Mouse (Mus musculus) intestine, embryonic 15.5 days (tissue): ENCODE data around the gene Gm10644. TPM values are rescaled to one million over a fixed set of nuclear protein-coding genes. Genes with fewer than 3 reads are reported as not detected.
A peak's percentile ranks its signal among the peaks of the same experiment; 100 is the strongest.

Experiments
- ATAC-seq: fragments of 200-750 bp; cut with Nextera tagmentation; 2 replicates; pipeline ENCODE4 v1.8.0; 2017; ENCODE audit warnings: moderate TSS enrichment, moderate library complexity
- H3K27ac ChIP-seq: fragments of 300-500 bp; sonication (generic); 2 replicates; pipeline ENCODE4 v1.5.1; 2015; ENCODE audit warnings: mild to moderate bottlenecking, inconsistent platforms
- H3K27me3 ChIP-seq: fragments of 300-500 bp; sonication (generic); replicated peaks from 2 replicates; pipeline ENCODE4 v1.6.1; 2015; ENCODE audit warnings: inconsistent platforms
- H3K36me3 ChIP-seq: fragments of 300-500 bp; sonication (generic); 2 replicates; pipeline ENCODE4 v1.6.1; 2015; ENCODE audit warnings: inconsistent platforms
- H3K4me1 ChIP-seq: fragments of 300-500 bp; sonication (generic); replicated peaks from 2 replicates; pipeline ENCODE4 v1.6.1; 2015; ENCODE audit warnings: inconsistent platforms
- H3K4me2 ChIP-seq: fragments of 300-500 bp; sonication (generic); replicated peaks from 2 replicates; pipeline ENCODE4 v1.6.1; 2015; ENCODE audit warnings: mild to moderate bottlenecking, inconsistent platforms
- H3K4me3 ChIP-seq: fragments of 300-500 bp; sonication (generic); replicated peaks from 2 replicates; pipeline ENCODE4 v1.5.1; 2015; ENCODE audit warnings: inconsistent platforms
- H3K9ac ChIP-seq: fragments of 300-500 bp; sonication (generic); 2 replicates; pipeline ENCODE4 v1.6.1; 2015; ENCODE audit warnings: inconsistent platforms
- H3K9me3 ChIP-seq: fragments of 300-500 bp; sonication (generic); 2 replicates; pipeline ENCODE4 v1.6.1; 2016; ENCODE audit warnings: inconsistent platforms
- WGBS: fragments of 180-500 bp; shearing (Covaris S2); methylation state at CpG from one replicate; pipeline ENCODE4 v1.1.7; 2015; 5-methylcytosine and 5-hydroxymethylcytosine counted together
- polyA plus RNA-seq: library from polyadenylated mRNA; unstranded; fragments of >200 nt; fragmentation: Nextera tagmentation; extraction: Ambion mirVana; gene quantifications from 2 replicates; pipeline ENCODE4 v1.2.1, GENCODE M21; 2015

Gm10644 gene
- polyA plus RNA-seq, 1 experiment from 2014 or later = 0.44 TPM

DNA sequence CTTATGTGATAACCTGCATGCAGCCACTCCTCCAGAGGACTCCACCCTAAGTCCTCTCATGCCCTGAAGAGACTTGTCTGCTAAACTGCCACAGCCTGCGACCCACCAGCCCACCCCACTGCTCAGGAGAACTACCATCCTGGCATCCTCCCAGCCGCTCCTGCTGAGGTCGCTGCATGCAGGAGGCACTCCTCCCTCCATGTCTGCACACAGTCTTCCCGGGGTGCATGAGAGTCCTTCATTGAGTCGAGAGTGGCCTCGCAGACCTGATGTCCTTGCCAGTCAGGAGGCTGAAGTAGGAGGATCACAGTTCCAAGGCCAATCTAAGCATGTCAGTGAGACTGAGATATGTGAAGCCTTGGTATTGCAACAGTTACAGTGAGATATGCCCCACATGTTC is 37.4 kb downstream of the Gm10644 start:
- no peak for ATAC-seq
- H3K27me3 ChIP-seq = no peaks in the 10 kb centered on the region
- no peak overlapping the region for H3K4me3 ChIP-seq
- peaks cover 6% of the 10 kb centered on the region; the same call in 1 of the 2 replicates for H3K36me3 ChIP-seq
- H3K4me2 ChIP-seq = no peak overlapping the region
- H3K27ac ChIP-seq = no peak overlapping the region
- no peaks in the 10 kb centered on the region for H3K9me3 ChIP-seq
- WGBS = 79% methylated on average over 6 of the region's 6 CpGs
- H3K9ac ChIP-seq = no peak overlapping the region
- H3K4me1 ChIP-seq = peaks cover 8% of the 10 kb centered on the region

DNA sequence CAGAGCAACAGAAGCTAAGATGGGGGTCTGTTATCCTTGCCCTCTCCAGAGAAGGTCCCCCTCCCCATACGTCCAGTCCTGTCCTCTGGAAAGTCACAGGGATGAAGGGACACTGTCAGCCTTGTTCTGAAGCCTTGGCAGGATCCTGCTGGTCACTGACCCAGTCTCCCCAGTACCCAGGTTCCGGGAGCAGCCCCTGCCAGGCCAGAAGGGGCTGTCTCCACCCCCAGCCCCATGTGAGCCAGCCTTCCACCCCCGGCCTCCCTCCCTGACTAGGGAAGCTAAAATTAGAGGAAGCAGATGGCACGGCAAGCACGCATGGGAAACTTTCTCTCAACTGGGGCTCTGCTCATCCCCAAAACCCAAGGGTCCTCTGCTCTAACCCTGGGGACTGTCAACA is 39.0 kb downstream of the Gm10644 start:
- H3K27ac ChIP-seq = peak overlapping the region; percentile 9; the same call in 1 of the 2 replicates
- no peak for ATAC-seq
- H3K4me1 ChIP-seq = peaks cover 8% of the 10 kb centered on the region
- H3K4me3 ChIP-seq = no peak overlapping the region
- WGBS = 84% methylated on average over 5 of the region's 5 CpGs
- H3K36me3 ChIP-seq = peaks cover 3% of the 10 kb centered on the region; the same call in 1 of the 2 replicates
- H3K9me3 ChIP-seq = no peaks in the 10 kb centered on the region
- no peak overlapping the region for H3K4me2 ChIP-seq
- no peaks in the 10 kb centered on the region for H3K27me3 ChIP-seq
- no peak overlapping the region for H3K9ac ChIP-seq

DNA sequence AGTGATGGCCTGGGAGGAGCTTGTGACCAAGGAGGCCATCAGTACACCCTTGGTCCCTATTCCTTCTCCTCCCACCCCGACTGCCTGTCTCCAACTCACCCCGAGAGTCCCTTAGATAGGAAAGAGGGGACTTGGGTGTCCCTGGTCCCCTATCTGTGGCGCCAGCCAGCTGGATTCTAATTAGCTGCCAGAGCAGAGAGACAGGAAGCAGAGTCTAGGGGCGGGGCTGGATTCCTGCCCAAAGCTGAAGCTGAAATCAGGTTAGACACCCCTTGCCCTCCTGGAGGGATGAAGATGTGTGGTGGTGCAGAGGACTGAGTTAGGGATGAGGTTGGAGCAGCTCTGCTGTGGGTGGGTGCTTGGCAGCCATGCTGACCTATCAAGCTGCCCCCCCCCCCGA is 40.1 kb downstream of the Gm10644 start:
- Histone ChIP-seq H3K4me2 (no peak overlapping the region), H3K9ac (no peak overlapping the region), H3K36me3 (no peaks in the 10 kb centered on the region), H3K27me3 (no peaks in the 10 kb centered on the region), H3K4me1 (peaks cover 8% of the 10 kb centered on the region), H3K4me3 (no peak overlapping the region), H3K27ac (no peak overlapping the region), H3K9me3 (no peaks in the 10 kb centered on the region)
- peak; percentile 13; the same call in 1 of the 2 replicates for ATAC-seq
- 47% methylated on average over 5 of the region's 5 CpGs for WGBS

DNA sequence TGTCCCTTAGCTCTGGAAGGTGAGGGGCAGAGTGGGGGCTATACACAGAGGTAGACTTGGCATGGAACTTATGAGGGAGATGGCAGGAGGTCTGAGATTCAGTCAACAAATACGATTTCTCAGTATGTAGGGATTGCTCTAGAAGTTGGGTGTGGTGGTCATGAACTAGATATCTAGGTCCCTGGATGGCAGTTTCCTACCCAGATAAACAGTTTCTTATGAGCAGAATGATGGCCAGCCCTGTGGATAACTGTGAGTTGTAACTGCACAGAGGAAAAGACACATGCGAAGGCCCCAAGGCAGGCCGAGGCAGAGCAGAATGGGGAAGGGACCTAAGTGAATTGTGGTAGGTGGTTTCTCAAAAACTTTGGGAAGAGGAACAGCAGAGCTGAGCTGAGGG is 40.8 kb downstream of the Gm10644 start:
- Histone ChIP-seq H3K27ac (no peak overlapping the region), H3K4me3 (no peak overlapping the region), H3K4me1 (peaks cover 15% of the 10 kb centered on the region), H3K9me3 (no peaks in the 10 kb centered on the region), H3K27me3 (no peaks in the 10 kb centered on the region), H3K9ac (no peak overlapping the region), H3K4me2 (no peak overlapping the region), H3K36me3 (no peaks in the 10 kb centered on the region)
- WGBS = 90% methylated on average over 3 of the region's 3 CpGs
- no peak for ATAC-seq

DNA sequence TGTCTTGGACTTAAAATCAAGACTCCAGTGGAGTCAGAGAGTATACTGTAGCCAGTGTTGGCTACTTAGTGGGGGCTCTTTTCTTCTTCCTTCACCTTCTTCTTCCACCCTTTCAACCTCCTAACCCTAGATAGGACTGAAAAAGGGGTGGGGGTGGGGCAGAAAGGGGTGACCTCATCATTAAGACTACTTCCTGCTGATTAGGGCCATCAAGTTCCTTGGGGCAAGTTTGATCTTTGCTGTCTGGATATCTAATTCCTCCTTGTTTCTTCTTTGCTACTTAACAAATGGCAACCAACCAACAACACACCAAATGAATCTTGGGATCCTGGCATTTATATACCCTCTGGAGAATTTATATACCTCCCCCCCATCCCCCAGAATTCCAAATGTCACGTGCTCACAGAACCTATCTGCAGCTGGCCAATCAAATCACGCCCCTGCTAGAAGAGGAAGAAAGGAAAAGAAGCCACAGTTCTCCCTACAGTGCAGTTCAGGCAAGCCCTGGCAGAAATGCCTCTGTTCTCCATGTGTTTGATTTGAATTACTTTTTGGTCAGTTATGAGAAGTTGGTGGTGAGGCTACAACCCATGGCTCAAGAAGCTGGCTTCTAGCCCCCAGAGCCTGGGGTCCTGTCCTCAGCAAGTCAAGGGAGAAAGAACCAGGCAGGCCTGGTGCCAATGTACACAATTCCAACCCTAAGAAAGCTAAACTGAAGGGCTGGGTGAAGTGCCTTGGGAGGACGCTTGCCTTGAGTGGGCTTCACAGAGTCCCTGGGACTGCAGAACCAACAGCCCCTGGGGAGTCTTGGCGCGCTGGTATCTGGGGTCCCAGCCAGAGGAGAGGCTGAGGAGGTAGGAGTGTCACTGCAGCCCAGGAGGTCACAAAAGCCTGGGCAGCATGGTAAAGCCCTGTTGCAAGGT is 42.9 kb downstream of the Gm10644 start:
- no peak for ATAC-seq
- Histone ChIP-seq H3K9ac (no peak overlapping the region), H3K27me3 (no peaks in the 10 kb centered on the region), H3K9me3 (no peaks in the 10 kb centered on the region), H3K27ac (no peak overlapping the region), H3K36me3 (no peaks in the 10 kb centered on the region), H3K4me1 (peaks cover 26% of the 10 kb centered on the region), H3K4me3 (no peak overlapping the region), H3K4me2 (no peak overlapping the region)
- WGBS = 65% methylated on average over 5 of the region's 5 CpGs

DNA sequence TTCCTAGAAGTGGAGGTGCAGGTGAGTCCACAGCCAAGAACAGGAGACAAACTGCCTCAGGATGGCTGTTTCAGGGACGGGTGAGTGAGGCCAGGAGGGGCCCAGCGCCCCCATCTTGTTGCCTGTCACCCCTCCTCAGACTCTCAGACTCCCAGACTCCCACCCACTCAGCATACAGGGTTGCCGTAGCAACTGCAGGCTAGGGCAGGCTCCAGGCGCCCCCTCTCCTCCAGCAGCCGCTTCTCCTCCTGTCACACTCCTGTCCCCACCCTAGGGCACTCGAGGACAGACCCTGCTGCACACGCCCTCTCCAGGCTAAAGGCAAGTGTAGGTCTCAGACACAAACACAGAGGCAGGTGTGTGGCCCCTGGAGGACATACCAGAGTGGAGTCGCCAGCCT is 45.7 kb downstream of the Gm10644 start:
- H3K27ac ChIP-seq = no peak overlapping the region
- no peak overlapping the region for H3K4me2 ChIP-seq
- no peaks in the 10 kb centered on the region for H3K36me3 ChIP-seq
- no peaks in the 10 kb centered on the region for H3K9me3 ChIP-seq
- H3K4me1 ChIP-seq = peaks cover 21% of the 10 kb centered on the region
- no peaks in the 10 kb centered on the region for H3K27me3 ChIP-seq
- no peak overlapping the region for H3K4me3 ChIP-seq
- ATAC-seq = no peak
- H3K9ac ChIP-seq = no peak overlapping the region
- WGBS = 48% methylated on average over 8 of the region's 8 CpGs

DNA sequence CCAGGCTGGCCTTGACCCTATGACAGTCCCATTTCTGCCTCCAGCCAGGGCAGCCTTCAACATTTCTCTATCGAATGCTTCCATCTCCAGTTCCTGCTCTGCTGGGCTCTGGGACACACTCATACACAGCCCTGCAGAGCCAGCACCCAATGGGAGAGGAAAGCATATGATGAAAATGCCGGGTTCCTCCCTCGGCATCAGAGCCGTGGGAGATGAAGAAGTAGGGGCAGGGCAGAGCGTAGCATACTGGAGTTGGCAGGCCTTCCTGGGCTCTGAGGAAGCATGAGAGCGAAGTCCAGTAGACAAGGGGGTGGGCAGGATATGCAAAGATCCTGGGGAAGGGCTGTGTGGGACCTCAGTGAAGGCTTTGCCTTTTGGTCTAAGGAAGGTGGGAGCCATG is 46.4 kb downstream of the Gm10644 start:
- WGBS = 66% methylated on average over 6 of the region's 6 CpGs
- Histone ChIP-seq H3K4me3 (no peak overlapping the region), H3K4me2 (no peak overlapping the region), H3K4me1 (peaks cover 25% of the 10 kb centered on the region), H3K27me3 (no peaks in the 10 kb centered on the region), H3K36me3 (no peaks in the 10 kb centered on the region), H3K27ac (no peak overlapping the region), H3K9me3 (no peaks in the 10 kb centered on the region), H3K9ac (no peak overlapping the region)
- ATAC-seq = no peak

DNA sequence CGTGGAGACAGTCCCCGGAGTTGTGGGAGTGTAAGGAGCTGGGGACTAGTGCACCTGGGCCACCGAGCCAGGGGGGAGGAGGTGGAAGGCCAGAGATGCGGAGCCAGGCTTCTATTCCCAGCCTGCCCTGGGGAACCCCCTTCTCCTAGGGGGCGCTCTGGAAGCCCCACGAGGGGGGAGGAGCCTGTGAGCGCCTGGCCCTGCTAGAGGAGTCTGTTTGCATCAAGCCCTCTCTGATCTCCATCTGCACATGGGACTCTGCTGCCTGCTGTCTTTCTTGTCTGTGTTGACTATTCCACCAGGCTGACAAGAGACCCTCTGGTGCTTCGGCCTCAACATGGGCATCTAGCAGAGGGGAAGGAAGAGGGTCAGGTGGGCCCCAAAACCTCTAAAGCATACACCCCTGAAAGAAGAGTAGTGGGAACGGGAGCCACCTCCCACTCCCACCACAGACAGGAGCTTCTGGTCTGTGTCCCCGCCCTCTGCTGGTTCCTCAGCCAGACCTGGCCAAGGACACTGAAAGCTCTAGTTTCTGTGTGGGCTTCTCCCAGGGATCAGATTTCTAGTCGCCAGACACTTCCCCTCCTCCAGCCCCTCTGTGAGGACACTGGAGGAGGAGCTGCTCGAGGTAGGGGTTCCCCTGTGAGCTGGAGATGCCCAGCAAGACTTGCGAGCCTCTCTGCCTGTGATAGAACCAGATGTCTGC is 51.9 kb downstream of the Gm10644 start:
- Histone ChIP-seq H3K9me3 (no peaks in the 10 kb centered on the region), H3K4me2 (peak overlapping the region; percentile 91), H3K4me3 (no peak overlapping the region), H3K27me3 (no peaks in the 10 kb centered on the region), H3K4me1 (peaks cover 47% of the 10 kb centered on the region), H3K9ac (no peak overlapping the region), H3K27ac (peak overlapping the region; percentile 55), H3K36me3 (no peaks in the 10 kb centered on the region)
- 14% methylated on average over 13 of the region's 13 CpGs for WGBS
- no peak for ATAC-seq

DNA sequence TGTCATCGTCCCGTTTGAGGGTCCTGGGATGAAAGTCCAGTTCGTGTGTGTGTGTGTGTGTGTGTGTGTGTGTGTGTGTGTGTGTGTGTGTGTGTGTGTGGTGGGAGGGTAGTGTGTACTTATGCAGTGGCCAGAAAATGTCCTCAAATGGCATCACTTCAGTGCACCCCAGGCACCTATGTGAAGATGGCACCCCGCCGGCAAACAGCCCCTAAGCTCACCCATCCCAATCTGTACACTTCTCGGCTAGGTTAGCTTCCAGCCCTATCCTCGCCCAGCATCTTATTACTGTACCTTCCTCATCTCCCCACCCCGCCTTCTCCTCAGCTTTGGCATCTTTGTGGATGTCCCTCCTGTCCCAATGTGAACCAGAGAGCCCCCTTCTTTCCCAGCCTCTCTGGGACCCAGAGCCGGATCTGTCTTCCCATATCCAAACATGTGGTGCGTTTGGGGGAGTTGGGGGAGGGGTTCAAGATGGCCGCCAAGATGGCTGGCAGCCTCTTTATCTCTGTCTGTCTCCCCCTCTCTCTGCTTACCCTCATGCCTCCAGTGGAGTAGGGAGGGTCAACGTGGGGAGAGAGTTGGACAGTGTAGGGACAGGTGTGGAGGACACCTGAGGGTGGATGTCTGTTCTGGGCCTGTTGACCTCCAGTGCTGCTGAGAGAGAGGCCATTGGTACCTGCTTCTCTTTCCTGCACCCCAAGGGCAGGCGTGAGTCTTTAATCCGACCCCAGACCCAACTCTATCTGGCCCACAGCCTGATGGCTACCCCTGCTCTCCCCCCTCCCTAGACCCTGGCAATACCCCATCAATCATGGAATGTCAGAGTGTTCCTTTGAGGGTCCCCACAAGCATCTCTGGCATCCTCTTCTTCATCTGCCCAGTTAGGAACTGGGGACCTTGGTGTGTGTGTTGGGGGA is 53.2 kb downstream of the Gm10644 start:
- H3K4me1 ChIP-seq = peaks cover 47% of the 10 kb centered on the region
- H3K9me3 ChIP-seq = no peaks in the 10 kb centered on the region
- 15% methylated on average over 14 of the region's 14 CpGs for WGBS
- H3K4me3 ChIP-seq = peak overlapping the region; percentile 87
- 0 out of 2 replicates have a peak, but pooled peaks cover 3% of the 10 kb centered on the region for H3K27me3 ChIP-seq
- no peak for ATAC-seq
- no peaks in the 10 kb centered on the region for H3K36me3 ChIP-seq
- H3K9ac ChIP-seq = peak overlapping the region; percentile 74; the same call in 1 of the 2 replicates
- H3K4me2 ChIP-seq = peak overlapping the region; percentile 91
- H3K27ac ChIP-seq = no peak overlapping the region; the same call in 1 of the 2 replicates

DNA sequence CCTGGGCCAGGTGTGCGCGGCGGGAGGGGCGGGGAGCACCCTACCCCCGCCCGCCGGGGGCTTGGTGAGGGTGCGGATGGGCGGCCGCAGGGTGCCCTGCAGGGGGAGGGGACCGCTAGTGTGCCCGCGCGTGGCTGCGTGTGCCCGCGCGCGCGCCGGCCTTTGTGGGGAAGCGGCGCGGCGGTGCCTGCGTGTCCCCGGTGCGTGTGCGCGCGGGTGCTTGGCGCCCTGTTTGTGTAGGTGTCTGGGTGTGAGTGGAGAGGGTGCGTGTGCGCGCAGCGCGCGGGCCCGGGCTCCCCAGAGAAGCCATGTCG is 54.1 kb downstream of the Gm10644 start:
- Histone ChIP-seq H3K4me3 (peak overlapping the region; percentile 87), H3K4me2 (peak overlapping the region; percentile 91), H3K27me3 (0 out of 2 replicates have a peak, but pooled peaks cover 8% of the 10 kb centered on the region), H3K9me3 (no peaks in the 10 kb centered on the region), H3K9ac (peak overlapping the region; percentile 74), H3K4me1 (peaks cover 47% of the 10 kb centered on the region), H3K27ac (peak overlapping the region; percentile 97), H3K36me3 (no peaks in the 10 kb centered on the region)
- ATAC-seq = no peak
- under 1% methylated on average over 29 of the region's 40 CpGs for WGBS

DNA sequence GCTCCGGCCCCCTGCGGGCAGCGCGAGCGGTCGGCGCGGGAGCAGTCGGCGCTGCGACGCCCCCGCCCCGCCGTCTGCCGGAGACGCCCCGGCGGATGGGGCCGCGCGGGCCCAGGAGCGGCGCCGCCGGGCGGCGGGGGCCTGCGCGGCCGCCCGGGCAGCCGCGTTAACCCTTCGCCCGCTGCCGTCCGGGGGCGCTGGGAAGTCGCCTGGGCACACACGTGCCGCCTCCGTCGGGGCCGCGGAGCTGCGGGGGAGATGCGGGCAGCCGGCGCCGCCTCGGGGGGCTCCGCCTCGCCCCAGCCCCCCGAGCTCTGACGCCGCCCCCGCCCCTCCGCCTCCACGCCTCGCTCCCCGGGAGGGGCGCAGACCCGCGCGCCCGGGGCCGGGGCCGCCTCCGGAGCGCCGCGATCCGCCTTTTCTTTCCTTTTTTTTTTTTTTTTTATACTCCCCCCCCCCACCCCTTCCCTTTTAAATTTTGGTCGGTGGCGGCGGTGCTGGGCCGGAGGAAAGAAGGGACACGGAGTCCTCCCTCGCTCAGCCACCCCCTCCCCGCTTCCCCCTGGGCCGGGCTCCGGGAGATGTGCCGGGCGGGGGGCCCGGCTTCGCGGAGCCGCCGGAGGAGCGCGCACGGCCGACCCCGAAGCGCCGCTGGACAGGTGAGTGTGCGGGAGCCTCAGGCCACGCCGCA is 54.6 kb downstream of the Gm10644 start:
- peak; percentile 11 for ATAC-seq
- peaks cover 12% of the 10 kb centered on the region; the same call in 1 of the 2 replicates for H3K27me3 ChIP-seq
- peaks cover 47% of the 10 kb centered on the region for H3K4me1 ChIP-seq
- H3K4me2 ChIP-seq = peak overlapping the region; percentile 91
- H3K9me3 ChIP-seq = no peaks in the 10 kb centered on the region
- H3K36me3 ChIP-seq = no peaks in the 10 kb centered on the region
- peak overlapping the region; percentile 97 for H3K27ac ChIP-seq
- H3K9ac ChIP-seq = peak overlapping the region; percentile 74
- H3K4me3 ChIP-seq = peak overlapping the region; percentile 87
- WGBS = under 1% methylated on average over 53 of the region's 100 CpGs
